Mouse (Mus musculus): ENCODE measurements around the gene Mfap1b. TPM values are rescaled to one million over a fixed set of nuclear protein-coding genes. Genes with fewer than 3 reads are reported as not detected.
"Not testable (repeated sequence)": the region's sequence is repeated elsewhere in the genome, so short reads cannot be mapped to it uniquely, and the experiment has no call there.

The Mfap1b gene
- total RNA-seq, 2 experiments from 2014 or later = 29.7 to 32.4 TPM

DNA sequence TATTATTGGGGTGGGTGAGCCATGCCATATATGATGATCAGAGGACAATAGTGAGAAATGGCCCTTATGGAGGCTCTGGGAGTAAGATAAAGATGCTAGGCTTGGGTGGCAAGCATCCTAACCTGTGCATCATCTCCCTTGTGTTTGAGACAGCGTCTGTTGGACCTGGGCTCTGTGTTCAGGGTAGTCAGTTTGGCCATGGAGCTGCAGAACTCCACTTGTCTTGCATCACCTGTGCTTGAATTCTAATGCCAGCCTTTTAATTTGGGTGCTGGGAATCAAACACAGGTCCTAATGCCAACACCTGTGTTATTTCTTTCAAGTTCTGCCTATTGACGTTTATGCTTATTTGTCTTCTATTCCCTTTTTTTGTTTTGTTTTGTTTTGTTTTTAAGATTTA, 1.4 kb upstream of the Mfap1b start:
- intact Hi-C loops (cut with DNase I) = not testable (repeated sequence)

DNA sequence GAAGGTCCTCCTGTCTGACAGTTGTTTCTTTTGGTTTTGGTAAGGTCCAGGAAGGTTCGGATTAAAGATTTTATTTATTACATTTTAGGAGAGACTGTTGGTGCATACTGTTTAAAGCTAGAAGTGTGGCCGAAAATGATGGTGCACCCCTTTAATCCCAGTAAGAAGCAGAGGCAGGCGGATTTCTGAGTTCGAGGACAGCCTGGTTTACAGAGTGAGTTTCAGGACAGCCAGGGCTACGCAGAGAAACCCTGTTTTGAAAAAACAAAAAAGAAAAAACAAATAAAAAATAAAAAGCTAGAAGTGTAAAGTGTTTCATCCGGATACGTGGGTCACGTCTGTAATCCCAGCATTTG, 291 bp upstream of the Mfap1b start:
- intact Hi-C loops (cut with DNase I) = loop anchor here (5.0 kb wide), 1 partner anchor 33 kb away; the partner anchor contains the start of genes Mfap1a and Wdr76
- DNase-seq = no peak

More for the DNA sequence above, 1.4 kb upstream of the Mfap1b start:
- not testable (repeated sequence) for DNase-seq

DNA sequence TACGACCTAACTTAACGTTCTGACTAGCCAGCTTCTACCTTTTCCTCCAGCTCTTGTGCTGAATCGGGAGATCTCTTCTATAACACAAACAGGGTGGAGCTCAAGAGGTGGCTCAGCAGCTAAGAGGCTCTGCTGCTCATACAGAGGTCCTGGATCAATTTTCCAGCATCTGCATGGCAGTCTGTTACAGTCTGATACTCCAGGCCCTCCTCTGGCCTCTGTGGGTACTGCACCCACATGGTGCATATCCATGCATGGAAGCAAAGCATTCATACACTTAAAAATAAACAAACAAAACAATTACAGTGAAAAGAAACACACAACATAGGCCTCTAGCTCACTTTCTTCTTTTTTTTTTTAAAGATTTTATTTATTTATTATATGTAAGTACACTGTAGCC, 1.1 kb downstream of the Mfap1b start:
- DNase-seq = not testable (repeated sequence)
- intact Hi-C loops (cut with DNase I) = loop anchor here (5.0 kb wide), 1 partner anchor 35 kb away; the partner anchor contains the start of genes Mfap1a and Wdr76

DNA sequence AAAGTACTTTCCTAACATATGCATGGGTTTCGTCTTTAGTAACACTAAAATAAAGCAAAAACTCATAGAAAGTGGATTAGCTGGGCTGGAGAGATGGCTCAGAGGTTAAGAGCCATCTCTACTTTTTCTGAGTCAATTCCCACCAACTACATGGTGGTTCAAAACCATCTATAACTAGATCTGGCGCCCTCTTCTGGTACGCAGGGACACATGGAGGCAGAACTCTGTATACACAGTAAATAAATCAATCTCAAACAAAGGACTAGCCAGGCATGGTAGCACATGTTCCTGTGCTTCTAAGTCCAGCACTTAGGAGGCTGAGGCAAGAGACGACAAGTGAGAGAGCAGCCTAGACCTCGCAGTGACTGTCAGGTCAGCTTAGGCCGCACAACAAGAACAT, 4.9 kb downstream of the Mfap1b start:
- DNase-seq; intact Hi-C loops (cut with DNase I): not testable (repeated sequence)

DNA sequence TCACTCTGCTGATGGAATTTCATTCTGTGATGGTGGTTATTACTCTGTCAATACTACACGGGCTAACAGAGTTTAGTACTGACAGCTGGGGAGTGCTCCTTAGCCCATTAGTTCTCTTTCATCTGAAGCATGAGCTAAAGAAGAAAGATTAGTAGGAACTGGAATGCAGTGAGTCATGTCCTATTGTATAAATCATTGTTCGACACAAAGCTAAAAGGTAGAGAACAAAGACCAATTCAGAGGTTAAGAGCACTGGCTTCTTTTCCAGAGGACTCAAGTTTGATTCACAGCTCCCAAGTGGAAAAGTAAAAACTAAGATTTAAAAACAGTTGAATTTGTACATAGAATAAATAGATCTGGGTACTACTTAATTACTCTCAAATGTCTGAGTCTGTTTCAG, 13.8 kb downstream of the Mfap1b start:
- DNase-seq = no peak
- intact Hi-C loops (cut with DNase I) = no loop called here

DNA sequence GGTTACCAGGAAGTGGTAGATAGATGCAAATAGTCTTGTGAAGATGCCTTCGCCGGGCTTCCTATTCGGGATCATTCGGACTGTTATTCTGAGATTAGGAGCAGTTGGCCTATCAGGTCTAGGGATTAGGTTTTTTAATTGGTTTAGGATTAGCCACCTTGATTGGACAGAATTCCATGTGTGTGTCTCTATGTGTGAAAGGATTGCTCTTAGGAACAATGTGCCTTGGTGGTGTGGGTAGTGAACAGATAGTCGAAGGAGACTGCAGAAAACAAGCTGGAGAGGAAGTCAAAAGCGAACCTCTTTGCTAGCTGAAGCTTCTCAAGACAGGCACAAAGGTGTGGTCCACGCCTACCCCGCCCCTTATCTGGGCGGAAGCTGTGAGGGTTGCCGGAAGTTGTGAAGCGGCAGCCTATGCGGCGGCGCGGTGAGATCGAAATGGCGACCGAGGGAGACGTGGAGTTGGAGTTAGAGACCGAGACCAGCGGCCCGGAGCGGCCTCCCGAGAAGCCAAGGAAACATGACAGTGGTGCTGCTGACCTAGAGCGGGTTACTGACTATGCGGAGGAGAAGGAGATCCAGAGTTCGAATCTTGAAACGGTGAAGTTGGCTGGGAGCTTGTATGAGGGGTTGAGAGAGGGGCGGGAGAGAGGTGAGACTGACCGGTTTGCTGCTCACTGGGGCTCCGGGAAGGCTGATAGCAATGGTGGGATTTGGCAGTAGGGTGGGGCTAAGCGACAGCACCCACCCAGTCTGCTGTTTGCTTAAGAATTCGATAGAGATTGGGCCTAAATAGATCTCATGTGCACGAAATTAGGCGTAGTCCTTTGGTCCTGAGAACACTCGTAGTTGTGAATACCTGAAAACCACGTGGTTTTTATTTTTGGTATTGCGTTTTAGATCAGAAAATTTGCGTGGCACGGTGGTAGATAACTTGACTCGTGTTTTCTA, 16.9 kb downstream of the Mfap1b start, which contains the start of gene Serinc4:
Gene Serinc4 (minus strand): TSS at position 90 of the 951 bp plus-strand sequence.
- peak; percentile 77 to 83 for DNase-seq
- intact Hi-C loops (cut with DNase I) = no loop called here

DNA sequence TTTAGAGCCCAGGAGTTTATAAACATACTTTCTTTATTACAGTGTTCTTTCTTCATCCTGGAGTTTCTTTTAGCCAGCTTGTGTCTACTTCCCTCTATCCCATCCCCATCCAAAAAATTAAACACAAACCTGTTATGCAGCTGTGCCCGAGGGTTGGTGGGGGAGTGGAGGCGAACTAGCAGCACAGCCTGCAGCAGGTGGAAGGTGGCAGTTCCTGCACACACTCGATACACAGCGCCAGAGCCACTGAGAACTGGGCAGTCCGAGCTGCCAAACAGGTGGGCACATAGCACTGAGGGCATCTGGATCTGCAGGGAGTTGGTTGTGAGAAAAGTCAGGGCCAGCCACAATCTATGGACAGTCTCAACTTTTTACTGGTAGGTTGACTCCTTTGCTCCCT, 18.3 kb downstream of the Mfap1b start:
- no peak for DNase-seq
- intact Hi-C loops (cut with DNase I) = no loop called here

DNA sequence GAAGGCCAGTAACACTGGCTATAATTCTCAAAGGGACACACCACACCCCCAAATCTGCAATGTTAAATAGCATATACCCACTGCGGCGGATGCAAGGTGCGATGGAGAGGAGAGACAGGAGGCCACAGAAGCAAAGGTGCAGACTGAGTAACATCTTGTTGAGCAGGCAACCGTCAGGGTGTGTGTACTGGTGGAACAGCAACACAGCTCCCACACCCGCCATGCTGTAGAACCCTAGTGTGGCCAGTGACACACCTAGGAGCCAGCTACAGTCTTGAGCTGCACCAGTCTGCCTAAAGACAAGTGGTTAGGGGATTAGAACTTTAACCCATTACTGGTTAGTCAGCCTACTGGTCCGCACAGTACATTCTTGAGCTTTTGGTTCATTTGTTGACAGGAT, 19.9 kb downstream of the Mfap1b start:
- intact Hi-C loops (cut with DNase I) = no loop called here
- DNase-seq = no peak

DNA sequence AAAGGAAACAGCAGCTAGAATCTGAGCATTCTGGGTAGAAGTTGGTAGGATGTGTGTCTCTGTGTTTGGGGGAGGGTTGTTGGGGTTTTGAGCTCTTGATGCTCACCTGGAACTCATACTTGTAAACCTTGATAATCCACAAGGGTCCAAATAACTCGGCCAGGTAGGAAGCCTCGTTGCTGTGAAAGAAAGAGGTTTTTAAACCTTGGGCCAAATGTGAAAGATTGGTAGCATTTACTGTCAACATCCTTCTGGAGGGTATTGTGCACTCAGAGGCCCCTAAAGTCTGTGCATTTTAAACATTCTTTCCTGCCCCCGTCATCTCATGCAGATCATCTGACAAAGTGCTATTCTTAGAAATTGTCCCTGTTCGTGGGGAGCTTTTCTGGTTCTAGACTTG, 20.9 kb downstream of the Mfap1b start, which contains the start of gene Hypk:
Gene Hypk (plus strand): TSS at position 301 of the 400 bp plus-strand sequence.
- intact Hi-C loops (cut with DNase I) = no loop called here
- no peak for DNase-seq

DNA sequence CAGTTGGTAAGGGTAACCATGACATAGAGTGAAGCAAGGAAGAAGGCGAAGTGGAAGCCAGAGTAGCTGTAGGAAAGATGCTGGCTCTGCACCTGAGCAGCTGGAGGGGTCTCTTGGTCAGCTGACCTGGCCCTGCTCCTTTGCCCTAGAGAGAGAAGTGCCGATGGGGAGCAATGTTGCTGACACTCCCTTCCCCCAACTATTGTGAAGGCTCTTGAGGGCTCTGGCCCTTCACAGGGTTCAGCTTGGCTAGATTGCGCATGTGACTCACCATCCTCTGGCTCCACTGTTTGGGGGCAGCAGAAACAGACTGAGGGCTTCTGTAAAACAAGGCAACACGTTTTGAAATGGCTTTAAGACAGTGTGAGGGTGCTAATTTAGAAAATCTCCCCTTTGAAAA, 21.5 kb downstream of the Mfap1b start:
- intact Hi-C loops (cut with DNase I) = no loop called here
- no peak for DNase-seq

DNA sequence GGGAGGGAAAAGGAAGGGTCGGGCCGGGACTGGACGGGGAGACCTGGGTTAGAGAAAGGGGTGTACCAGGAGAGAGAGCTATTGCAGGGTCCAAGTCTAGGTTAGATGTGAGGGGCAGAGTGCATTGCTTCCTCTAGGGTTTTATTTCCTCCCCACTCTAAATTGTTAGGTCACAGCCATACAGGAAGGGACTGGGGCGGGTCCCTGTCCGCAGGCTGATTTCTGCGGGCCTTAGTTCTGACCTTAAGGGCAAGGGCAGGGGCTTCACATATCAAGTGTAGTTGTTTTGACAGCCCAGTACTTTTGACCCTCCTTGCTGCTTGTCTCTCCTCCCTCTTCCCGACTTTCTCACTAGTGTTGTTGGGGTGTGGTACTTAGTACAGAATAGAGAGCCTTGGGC, 23.8 kb downstream of the Mfap1b start:
- intact Hi-C loops (cut with DNase I) = no loop called here
- DNase-seq = peak; percentile 20 to 49

DNA sequence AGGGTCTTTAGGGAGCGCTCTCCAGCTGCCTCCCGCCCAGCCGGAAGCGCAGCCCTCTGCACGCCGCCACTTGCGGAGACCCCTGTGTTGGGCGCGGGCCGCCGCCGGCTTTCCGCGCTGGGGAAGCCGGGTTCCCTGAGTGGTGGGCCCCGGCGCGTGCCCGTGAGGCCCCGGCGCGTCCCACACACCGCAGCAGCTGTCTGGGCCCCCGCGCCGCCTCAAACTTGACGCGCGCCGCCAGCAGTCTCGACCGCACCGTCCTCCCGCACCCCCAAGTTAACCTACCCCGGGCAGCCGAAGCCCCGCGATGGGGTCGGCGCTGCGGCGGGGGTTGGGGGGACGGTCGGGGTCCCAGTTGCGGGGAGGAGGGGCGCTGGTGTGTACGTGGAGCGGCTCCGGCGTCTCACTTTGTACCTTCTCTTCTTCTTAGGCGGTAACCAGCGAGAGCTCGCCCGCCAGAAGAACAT, 24.3 kb downstream of the Mfap1b start:
- DNase-seq = peak in 1 of 2 experiments; percentile 45
- intact Hi-C loops (cut with DNase I) = loop anchor here (5.0 kb wide), 1 partner anchor 37 kb away; the partner anchor contains the start of genes Catsper2 and Pdia3

DNA sequence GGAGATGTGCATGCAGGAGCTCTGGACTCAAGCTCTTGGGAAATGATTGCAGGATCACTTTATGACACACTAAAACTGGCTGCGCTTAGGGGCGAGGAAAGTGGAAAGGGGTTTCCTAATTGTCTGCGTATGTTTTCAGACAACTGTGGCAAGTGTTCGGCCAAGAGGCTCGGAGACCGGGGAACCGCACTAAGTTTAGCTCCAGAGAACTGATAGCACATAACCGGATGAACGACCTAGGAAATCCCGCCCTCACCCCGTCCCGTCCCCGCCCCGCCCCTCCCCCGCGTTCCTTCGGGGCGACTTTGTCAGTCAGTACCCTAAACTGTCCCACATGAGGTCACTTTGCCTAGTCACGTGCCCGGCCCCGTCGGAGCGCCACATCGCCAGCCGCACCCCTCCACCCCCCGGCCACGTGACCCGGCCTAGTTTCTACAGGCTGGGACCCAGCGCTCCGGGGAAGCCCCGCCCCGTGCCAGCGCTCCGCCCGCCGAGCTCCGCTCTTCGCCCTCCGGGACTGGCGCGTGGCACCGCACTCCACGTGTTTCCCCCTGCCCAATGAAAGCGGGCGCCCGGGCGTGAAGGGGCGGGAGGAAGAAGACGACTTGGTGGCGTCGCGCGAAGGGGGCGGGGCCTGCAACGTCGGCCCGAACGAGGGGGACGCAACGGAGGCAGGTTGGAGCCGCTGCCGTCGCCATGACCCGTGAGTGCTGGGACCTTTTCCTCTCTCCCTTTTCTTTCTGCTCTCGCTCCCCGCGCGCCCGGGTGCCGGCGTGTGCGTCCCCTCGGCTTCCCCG, 24.9 kb downstream of the Mfap1b start, which contains the start of gene Serf2:
Gene Serf2 (plus strand): TSS at position 457 of the 797 bp plus-strand sequence.
- peak; percentile 99 for DNase-seq
- intact Hi-C loops (cut with DNase I) = loop anchor here (5.0 kb wide), 1 partner anchor 37 kb away; the partner anchor contains the start of genes Catsper2 and Pdia3

DNA sequence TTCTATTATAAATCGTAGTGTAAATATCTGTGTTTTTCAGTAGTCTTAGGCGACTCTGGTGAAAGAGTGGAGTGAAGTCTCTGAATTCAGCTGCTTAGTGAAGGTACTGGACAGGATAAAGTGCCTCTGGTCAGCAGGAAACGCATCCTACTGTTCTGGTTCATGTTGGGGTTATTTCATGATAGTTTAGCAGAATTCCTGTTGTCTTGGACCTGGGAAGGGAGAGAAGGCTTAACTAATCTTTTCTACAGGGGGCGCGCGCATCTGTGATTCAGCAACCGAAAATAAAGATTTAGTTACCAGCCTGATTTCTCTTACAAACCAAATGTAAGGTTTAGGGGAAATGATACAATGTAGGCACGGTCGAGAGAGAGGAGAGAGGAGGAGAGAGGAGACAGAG, 25.7 kb downstream of the Mfap1b start:
- DNase-seq = peak; percentile 41 to 59
- intact Hi-C loops (cut with DNase I) = loop anchor here (5.0 kb wide), 1 partner anchor 36 kb away; the partner anchor contains the start of genes Catsper2 and Pdia3

DNA sequence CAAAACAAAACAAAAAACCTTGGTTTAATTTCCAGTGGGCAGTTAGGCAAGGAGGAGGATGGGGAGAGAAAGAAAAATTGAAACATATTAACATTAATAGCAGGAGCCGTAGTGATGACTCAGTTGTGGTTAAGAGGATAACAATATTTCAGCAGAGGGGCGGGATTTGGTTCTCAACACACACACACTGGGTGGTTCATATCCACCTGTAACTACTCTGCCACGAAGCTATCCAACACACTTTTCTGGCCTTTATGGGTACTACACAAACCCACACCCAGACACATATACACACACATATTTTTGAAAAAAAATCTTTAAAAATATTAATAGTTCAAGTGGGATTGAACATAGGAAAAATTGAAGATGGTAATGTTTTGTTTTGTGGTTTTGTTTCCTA, 26.9 kb downstream of the Mfap1b start:
- intact Hi-C loops (cut with DNase I) = loop anchor here (5.0 kb wide), 1 partner anchor 35 kb away; the partner anchor contains the start of genes Catsper2 and Pdia3
- DNase-seq = no peak

DNA sequence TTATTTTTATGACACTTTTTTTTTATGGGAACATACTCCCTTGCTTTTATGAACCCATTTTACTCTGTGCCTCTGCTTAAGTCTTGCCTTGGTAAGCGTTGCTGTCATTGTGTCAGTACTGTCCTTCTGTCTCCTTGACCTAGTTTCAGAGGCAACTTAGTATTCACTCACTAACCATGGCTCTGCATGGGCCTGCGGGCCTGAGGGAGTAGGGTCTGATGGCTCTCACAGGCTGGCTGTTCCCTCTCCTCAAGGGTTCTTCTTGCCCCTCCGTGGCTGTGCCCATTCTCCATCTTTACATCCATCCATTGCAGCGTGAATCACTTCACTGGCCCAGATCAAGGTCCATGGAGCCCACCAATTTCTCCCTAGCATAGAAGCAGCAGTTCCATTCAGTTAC, 27.4 kb downstream of the Mfap1b start:
- intact Hi-C loops (cut with DNase I) = loop anchor here (5.0 kb wide), 1 partner anchor 34 kb away; the partner anchor contains the start of genes Catsper2 and Pdia3
- DNase-seq = no peak

DNA sequence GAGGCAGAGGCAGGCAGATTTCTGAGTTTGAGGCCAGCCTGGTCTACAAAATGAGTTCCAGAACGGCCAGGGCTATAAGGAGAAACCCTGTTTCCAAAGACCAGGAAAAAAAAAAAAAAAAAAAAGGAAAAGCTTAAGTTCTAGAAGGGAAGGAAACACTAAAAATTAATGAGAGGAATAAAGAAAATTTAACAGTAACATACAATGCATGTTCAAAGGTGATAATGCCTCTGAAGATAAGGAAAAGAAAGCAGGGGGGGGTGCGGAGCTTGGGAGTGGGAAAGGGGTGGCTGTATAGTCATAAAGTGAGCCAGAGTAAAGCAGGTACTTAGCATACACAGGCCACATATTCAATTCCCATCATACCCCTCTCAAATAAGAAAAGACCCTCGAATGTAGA, 28.8 kb downstream of the Mfap1b start:
- intact Hi-C loops (cut with DNase I) = loop anchor here (5.0 kb wide), 1 partner anchor 33 kb away; the partner anchor contains the start of genes Catsper2 and Pdia3
- no peak for DNase-seq

DNA sequence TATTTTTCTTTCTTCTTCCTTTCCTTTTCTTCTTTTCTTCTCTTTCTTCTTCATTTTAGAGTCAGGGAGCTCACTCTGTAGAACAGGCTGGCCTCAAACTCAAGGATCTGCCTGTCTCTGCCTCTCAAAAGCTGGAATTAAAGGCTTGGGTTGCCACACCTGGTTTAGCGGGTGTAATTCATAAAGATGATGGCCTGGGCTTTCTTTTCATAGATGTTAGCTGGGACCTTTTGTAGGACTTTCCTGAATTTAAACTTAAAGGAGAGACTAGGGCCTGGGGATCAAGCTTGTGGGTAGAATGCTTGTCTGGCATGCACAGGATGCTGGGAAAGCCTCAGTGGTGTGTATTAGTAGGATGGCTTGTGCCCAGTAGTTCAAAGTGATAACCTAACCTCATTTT, 29.7 kb downstream of the Mfap1b start, which contains the start of gene Ell3:
Gene Ell3 (minus strand): TSS at position 101 of the 400 bp plus-strand sequence.
- DNase-seq = no peak
- intact Hi-C loops (cut with DNase I) = no loop called here

DNA sequence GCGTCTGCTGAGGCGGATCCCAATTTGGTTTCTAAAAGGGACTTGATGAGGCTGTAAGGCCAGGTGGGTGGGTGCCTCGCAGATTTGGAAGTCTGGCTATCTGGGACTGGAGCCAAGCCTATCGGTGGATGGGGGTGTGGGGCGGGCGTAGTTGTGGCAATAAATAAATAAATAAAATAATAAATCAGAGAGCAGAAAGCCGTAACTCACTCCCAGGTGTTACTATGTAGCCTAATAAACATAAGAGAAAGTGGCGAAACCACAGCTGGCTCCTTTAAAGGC, 30.9 kb downstream of the Mfap1b start:
- intact Hi-C loops (cut with DNase I) = no loop called here
- DNase-seq = no peak

DNA sequence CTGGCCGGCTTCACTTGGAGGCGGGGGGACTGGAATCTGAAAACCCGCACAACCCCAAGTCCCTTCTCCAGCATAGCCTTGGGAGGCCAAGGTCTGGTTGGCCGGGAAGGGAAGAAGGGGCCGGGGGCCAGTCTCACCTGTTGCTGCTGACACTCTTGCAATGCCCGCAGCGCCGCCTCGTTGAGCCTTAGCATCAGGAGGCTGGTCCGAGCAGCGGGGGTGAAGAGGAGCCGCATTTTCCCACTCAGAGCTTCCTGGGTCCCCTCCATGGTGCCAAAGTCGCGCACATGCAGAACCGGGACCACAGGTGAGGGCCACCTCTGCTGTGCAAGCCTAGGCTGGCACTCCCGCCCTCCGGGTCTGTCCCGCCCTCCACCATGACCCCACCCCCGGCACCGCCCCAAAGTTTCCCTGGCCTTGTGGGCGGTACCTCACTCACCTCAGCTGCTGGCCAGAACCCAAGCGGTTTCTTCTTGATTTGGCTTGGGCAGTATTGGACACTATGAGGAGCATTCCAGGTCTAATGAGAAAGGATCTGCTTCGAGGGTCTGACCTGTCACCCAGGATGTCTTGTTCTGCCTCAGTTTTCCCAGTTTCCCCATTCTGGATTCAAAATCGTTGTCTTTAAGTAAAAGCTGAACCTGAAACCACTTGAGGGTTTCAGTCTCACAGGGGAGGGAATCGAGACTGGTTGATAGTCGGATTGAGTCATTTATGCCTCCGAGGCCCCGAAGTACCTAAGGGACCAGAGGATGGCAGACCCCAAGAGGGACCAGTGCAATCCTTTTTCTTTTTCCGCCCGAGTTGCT, 31.4 kb downstream of the Mfap1b start:
- DNase-seq = peak; percentile 69 to 74
- intact Hi-C loops (cut with DNase I) = no loop called here
